Mouse (Mus musculus) mouse embryonic stem cell (cell line): ENCODE measurements around the gene Vwa3b.
"Not testable (repeated sequence)": the region's sequence is repeated elsewhere in the genome, so short reads cannot be mapped to it uniquely, and the experiment has no call there.

Experiments used
- in situ Hi-C, 2 experiments: fragments of 300-500 bp; cut with MboI; formaldehyde crosslinking; loops; 1 replicate in 1 of 2; 3 replicates in 1 of 2; pipeline ENCODE4 v1.14.3; 2019 to 2020; ENCODE audit warnings: low sequenced_read_pairs in 2 of 2, low pct_unique_long_range_greater_than_20kb in 1 of 2, mixed read lengths in 1 of 2; ENCODE audit not compliant: unreplicated experiment in 1 of 2

The Vwa3b gene

GRCm38 (mm10) chr1:37004533-37004932 is 21.9 kb upstream of the Vwa3b start:
- in situ Hi-C loops, result no loop called here

- in situ Hi-C loops, result no loop called here
These were observed 21.4 kb upstream of the Vwa3b start for GRCm38 (mm10) chr1:37005036-37005435.

- in situ Hi-C loops, result not testable (repeated sequence)
These were observed 19.9 kb upstream of the Vwa3b start for GRCm38 (mm10) chr1:37006529-37006928.

GRCm38 (mm10) chr1:37009880-37010279 is 16.5 kb upstream of the Vwa3b start:
- in situ Hi-C loops, result loop anchor here in 1 of 2 experiments (10.0 kb wide), 1 partner anchor 65 kb away; the partner anchor contains the start of gene Tmem131

GRCm38 (mm10) chr1:37011626-37012209 is 14.7 kb upstream of the Vwa3b start:
- in situ Hi-C loops, result loop anchor here in 1 of 2 experiments (10.0 kb wide), 1 partner anchor 67 kb away; the partner anchor contains the start of gene Tmem131

DNA sequence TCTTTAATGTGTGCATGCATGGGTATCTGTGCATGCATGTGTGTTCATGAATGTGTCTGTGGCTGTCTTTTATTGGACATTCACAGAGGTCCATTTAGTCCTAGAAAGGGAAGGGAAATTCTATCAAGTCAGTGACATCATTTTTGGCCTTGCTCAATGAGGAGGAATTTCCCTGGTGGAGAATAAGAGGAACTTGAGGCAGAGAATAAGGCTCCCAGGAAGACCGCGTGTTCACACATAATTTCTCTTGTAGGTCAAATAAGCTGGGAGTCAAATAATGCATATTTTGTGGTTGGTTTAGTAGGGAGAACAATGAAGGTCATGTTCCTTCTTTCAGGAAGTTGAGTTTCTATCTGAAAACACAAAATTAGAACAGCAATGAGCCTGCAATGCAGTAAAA is 13.4 kb upstream of the Vwa3b start:
- in situ Hi-C loops, result loop anchor here in 1 of 2 experiments (10.0 kb wide), 1 partner anchor 68 kb away; the partner anchor contains the start of gene Tmem131

DNA sequence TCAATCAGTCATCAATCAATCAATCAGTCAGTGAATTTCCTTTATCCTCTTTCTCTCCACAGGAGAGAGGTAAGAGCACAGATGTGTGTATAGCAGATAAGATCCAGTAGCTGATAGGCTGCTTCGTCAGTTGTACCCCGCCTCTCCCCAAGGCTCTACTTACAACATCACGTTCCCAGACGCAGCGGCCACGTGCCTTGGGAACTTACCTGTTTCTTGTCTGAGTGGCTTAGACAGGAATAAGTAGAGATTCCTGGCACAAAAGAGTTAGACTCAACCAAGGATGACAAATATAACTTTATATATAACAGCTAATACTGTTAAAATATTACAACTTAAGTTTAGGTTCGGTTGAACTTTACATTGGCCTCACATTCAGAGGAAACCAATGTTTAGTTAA is 12.7 kb upstream of the Vwa3b start:
- in situ Hi-C loops, result loop anchor here in 1 of 2 experiments (10.0 kb wide), 1 partner anchor 69 kb away; the partner anchor contains the start of gene Tmem131

DNA sequence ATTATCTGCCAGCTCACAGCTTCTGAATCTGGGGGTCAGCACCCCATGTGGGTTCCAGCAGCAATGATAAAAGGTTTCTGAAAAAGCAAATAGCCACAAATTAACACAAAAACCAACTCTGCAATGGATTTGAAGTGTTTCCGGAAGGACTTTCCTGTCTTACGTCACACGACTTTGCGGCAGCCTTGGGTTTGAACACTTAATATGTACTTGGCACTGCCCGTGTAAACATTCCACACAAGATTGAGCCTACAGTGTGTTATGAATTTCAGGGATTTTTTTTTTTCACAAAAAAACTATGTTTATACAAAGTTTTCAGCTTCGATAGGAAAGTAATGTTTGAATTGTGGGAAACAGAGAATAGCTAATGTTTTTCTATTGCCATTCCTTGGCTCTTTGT is 7.4 kb upstream of the Vwa3b start:
- in situ Hi-C loops, result loop anchor here in 1 of 2 experiments (10.0 kb wide), 1 partner anchor 74 kb away; the partner anchor contains the start of gene Tmem131

- in situ Hi-C loops, result no loop called here
These were observed 3.7 kb upstream of the Vwa3b start for GRCm38 (mm10) chr1:37022704-37023103.

DNA sequence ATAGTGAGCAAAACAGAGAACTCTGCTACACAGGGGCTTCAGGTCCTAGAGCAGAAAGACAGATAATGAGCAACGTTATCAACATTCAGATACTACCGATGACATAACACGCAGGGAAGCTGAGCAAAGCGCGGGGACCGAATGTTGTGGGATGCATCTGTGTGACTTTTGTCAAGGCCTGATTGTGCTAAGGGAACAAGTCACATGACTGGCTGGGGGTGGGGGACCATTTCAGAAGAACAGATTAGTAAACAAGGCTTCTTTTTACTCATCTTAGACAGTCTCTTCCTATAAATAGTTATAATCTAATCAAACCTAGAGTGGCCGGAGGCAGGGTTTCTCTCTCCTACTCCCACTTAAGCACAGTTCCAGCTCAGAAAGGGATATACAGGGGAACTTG is 1.7 kb upstream of the Vwa3b start:
- in situ Hi-C loops, result no loop called here

- in situ Hi-C loops, result no loop called here
These were observed 1.0 kb upstream of the Vwa3b start for GRCm38 (mm10) chr1:37025376-37025775.

DNA sequence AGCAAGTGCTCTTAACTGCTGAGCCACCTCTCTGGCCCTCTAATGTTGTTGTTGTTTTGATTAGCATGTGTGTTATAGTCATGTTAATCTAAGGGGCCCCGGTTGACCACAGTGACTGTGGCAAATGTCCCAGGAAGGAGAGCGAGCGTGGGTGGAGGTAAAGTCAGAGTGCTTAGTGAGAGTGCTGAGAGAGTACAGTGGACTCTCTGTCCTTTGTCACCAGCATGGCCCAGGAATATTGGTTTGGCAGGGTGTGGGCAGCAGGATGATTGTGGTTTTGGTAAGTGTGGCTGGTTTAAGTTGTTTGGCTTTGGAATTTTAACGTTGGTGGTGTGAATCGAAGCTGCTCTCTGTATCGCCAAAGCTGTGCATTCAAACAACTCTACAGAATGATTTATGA is 470 bp downstream of the Vwa3b start:
- in situ Hi-C loops, result no loop called here

DNA sequence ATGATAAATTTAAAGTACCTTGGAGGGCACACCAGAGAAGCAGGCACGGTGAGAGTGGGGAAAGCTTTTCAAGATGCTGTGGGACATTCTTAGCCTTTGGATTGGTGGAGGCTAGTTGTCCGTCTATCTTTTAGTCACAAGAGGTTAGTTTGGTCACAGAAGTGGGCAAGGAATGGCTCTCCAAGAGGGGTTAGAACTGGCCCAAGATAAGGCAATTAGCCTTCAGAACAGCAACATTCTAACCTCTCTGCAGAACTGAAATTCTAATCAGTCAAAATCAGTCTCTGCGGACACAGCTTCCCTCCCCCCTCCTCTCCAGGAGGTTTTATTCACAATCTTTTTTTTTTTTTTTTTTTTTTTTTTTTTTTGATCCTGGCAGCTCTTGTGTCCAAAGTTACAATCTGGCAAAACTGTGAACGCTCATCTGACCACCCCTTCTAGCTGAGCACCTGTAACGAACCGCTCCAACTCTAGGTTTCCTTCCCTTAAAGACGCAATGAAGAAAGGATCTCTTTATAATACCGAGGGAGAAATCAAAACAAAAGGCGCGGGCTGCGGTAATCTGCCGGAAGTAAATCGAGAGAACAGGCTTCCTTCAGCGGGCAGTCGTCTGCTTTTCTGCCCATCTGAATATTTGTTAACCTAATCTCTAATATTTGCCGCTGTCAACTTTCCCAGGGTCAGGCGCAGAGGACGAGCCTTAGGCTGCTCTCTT is 2.2 kb downstream of the Vwa3b start:
- in situ Hi-C loops, result no loop called here

DNA sequence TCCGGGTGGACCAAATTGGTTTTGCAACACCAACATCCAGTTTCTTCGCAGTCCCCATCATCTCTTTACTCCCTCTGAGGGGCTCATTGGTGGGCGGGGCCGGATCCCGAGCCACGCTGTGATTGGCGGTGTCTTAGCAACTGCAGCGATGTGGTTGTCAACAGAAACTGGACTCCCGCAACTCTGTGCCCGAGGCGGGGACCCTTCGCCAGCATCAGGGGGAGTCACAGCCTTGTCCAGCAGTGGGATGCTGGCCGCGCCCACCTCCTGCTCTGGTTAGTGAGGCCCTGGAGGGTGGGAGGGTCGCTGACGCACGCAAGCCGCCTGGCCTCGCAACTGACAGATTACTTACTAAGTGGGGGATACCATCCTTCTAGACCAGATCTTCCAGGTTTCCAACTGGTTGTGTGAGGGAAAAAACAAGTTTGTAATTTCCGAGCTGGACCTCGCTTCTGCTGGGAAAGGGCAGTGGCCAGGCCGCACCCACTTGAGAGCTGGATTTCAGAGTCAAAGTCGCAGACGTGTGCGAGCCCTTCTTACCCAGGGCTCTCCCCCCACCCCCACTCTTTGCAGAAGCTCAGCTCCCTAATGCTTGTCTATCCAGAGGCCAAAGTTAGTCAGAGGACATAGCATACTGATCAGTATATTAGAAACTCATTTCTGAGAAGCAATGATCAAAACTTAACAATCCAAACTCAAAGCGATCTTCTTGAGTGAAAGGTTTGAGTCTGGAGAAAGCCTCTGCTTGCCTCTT is 2.9 kb downstream of the Vwa3b start:
- in situ Hi-C loops, result no loop called here

DNA sequence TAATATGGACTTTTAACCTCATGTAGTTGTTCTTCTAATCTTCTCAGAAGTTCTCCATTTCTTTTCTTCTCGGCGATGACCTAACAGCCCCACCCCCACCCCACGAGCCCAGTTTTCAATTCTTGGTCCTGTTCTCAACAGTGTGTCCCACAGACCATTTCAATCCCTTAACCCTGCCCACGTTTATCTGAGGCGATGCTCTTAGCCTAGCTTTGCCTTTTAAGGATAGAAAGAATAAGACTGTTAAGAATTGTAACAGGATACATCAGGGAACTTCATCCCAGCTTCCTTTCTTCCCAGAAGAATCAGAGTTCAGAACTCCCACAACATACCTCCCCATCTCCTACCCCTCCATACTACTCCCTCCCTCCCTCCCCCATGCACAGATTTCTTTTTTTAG is 3.5 kb downstream of the Vwa3b start:
- in situ Hi-C loops, result no loop called here

- in situ Hi-C loops, result no loop called here
These were observed 4.3 kb downstream of the Vwa3b start for GRCm38 (mm10) chr1:37030693-37031092.

GRCm38 (mm10) chr1:37035879-37036278 is 9.5 kb downstream of the Vwa3b start:
- in situ Hi-C loops, result no loop called here

GRCm38 (mm10) chr1:37041126-37041525 is 14.7 kb downstream of the Vwa3b start:
- in situ Hi-C loops, result no loop called here

DNA sequence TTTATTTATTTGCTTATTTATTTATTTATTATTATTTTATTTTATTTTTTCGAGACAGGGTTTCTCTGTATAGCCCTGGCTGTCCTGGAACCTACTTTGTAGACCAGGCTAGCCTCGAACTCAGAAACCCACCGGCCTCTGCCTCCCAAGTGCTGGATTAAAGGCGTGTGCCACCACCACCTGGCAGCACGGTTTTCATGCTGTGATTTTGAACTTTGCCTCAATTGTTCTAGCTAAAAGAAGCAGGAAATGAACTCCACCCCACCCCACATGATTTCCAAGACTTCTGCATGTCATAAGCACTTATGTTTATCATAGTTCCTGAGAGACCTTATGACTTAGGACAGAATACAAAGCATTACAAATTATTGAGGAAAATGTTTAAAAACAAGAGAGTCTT is 15.5 kb downstream of the Vwa3b start:
- in situ Hi-C loops, result no loop called here
